Mouse (Mus musculus): ENCODE data around the gene Gucd1.
"Not testable (repeated sequence)": the region's sequence is repeated elsewhere in the genome, so short reads cannot be mapped to it uniquely, and the experiment has no call there.

GRCm38 (mm10) chr10:75566765-75567164 lies 49.0 kb upstream of the Gucd1 start:
- TF ChIP-seq CTCF, EP300 (IDR thresholded peaks at IDR 0.05; ENCODE audit: low read depth): not testable (repeated sequence)

All from heart, postnatal 0 days (tissue).